Mouse (Mus musculus): ENCODE measurements around the gene Cela1. TPM values are rescaled to one million over a fixed set of nuclear protein-coding genes. Genes with fewer than 3 reads are reported as not detected.

Cela1 gene
- polyA plus RNA-seq, 1 experiment from 2014 or later, result 1.2 TPM

DNA sequence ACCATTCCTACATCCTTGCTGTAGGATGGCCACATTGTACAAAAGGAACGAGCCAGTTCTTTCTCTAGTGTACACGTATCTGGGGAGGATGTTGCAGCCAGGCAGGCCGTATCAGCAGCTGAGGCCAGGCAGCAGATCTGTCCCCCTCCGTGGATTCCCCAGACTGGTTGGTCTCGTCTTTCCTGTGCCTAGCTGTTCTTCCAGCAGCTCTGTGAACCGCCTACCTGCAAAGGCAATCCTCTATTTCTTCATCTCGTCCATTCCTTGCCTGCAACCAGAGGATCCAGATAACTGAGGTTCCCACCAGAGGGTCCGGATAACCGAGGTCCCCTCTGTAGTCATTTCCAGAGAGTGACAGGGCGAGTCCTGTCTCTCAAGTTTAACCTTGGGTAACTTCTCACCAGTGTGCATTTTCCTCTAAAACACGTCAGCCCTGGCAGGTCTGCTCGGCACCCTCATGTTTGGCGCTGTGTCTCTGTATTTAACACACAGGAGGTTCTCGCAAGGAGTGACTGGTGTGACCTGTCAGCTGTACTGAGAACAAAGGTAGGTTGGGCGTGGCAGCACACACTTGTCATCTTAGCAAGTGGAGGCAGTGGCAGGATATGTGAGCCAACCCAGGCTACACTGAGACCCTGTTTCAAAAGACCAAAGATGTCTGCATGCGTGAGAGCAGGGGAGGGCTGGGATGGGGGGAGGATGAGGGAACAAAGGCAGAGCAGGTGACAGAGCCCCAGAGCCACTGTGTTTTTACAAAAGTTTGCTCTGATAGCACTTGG is 47.6 kb downstream of the Cela1 start:
- Histone ChIP-seq H3K9ac (no peak overlapping the region), H3K4me1 (peaks cover 13% of the 10 kb centered on the region), H3K4me3 (no peak overlapping the region), H3K4me2 (no peak overlapping the region), H3K27me3 (replicated peaks) (peaks cover 40% of the 10 kb centered on the region), H3K36me3 (replicated peaks) (no peaks in the 10 kb centered on the region), H3K27ac (no peak overlapping the region), H3K9me3 (no peaks in the 10 kb centered on the region)
- WGBS, result 79% methylated on average over 16 of the region's 16 CpGs
- no peak for ATAC-seq (replicated peaks)

DNA sequence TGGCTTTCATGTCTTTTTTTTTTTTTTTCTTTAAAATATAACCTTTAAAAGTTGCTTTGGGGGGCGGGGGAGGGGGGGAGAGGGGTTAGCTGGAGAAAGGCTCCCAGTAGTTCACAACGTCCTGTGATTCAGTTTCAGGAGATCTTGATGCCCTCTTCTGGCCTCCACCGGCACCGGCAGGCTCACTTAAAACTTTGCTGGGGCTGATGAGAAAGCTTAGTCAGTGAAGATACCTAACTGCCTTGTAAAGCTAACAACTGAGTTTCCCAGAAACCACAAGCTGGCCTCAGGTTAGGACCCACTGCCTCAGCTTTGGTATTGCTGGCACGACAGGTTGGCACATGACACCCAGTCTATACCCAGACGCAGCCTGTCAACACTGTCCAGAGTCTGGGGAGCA is 50.1 kb downstream of the Cela1 start:
- Histone ChIP-seq H3K4me1 (peaks cover 13% of the 10 kb centered on the region), H3K27ac (no peak overlapping the region), H3K27me3 (replicated peaks) (peaks cover 58% of the 10 kb centered on the region), H3K9me3 (no peaks in the 10 kb centered on the region), H3K4me2 (no peak overlapping the region), H3K4me3 (no peak overlapping the region), H3K9ac (no peak overlapping the region), H3K36me3 (replicated peaks) (no peaks in the 10 kb centered on the region)
- 12% methylated on average over 6 of the region's 6 CpGs for WGBS
- ATAC-seq (replicated peaks), result no peak

DNA sequence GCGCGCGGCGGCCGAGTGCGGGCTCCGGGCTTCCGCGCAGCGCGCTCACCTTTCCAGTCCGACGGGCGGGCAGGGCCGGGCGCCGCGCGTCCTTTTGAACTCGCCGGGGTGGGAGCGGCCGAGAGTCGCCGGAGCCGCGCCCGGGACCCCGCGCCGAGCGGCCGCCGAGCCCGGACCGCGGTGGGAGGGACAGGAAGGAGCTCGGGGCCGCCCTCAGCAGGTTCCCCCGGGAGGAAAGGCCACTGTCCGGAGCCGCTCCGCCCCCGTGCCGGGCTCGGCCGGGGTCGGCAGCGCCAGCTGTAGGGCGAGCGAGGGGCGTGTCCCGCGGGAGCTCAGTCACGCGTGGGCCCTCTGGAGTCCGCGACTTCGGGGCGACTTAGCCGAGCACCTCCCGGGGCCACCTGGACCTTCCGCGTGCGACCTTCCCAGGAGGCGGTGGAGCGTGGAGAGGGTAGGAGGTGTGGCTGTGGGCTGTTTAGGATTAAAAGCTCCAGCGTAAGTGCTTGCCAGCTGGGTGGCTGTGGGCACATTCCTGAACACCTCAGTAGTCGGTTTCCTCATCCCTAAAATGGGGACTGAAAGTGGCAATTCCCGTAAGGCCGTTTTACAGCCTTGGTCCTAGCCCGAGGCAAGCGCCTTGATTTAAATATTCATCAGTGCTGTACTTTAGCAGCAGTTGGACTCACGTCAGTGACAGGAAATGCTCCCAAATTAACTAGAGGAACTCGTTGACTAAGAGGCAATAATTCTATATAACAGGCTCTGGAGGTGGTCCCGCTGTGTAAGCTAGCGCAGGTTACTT is 50.8 kb downstream of the Cela1 start, which contains the start of gene Smagp:
Gene Smagp, minus strand, starts transcription at position 241 of the 802 bp plus-strand sequence.
- under 1% methylated on average over 64 of the region's 77 CpGs for WGBS
- ATAC-seq (replicated peaks), result no peak
- no peaks in the 10 kb centered on the region for H3K9me3 ChIP-seq
- no peak within 1 kb of the TSS for H3K27ac ChIP-seq
- H3K4me3 ChIP-seq, result peak within 1 kb of the TSS; percentile 39
- peak within 1 kb of the TSS; percentile 72 for H3K4me2 ChIP-seq
- peaks cover 58% of the 10 kb centered on the region for H3K27me3 ChIP-seq (replicated peaks)
- peaks cover 13% of the 10 kb centered on the region for H3K4me1 ChIP-seq
- H3K36me3 ChIP-seq (replicated peaks), result no peaks in the 10 kb centered on the region
- H3K9ac ChIP-seq, result peak within 1 kb of the TSS; percentile 6; the same call in 1 of the 2 replicates

DNA sequence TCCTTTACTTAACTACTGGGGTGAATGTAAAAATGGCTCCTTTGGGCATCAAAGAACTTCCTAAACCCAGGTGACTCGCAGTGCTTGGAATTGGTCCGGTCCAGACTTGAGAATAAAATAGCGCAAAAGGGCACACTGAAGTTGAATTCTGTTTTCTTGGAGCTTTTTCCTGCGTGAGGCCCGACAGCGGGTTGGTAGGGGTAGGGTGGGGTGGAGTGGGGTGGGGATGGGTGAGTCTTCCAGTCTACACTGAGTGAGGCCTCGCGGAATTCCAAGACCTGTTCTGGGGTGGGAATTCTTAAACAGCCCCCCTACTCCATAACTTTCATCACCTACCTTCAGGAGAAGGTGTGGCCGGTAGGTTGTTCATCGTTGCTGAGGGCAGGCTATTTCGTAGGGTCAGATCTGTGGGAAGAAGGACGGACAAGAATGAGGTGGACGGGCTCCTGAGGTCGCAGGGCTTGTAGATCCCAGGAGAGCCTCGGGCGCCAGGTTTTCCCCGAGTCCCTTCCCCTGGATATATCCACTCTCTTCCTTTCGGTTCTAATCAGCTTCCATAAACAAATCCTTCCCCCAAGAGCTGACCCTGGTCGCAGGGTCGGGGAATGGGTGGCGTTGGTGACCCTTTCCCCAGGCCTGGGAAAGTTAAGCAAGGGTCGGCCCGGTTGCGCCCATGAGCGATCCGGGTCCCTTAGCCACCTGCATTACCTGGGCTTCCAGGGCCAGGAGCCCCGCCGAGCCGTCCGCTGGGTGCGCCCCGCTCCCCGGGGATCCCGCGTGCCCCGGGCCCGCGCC is 51.7 kb downstream of the Cela1 start:
- H3K9me3 ChIP-seq, result no peaks in the 10 kb centered on the region
- peak overlapping the region; percentile 6; the same call in 1 of the 2 replicates for H3K9ac ChIP-seq
- peak overlapping the region; percentile 39 for H3K4me3 ChIP-seq
- WGBS, result 4% methylated on average over 37 of the region's 38 CpGs
- H3K4me2 ChIP-seq, result peak overlapping the region; percentile 72
- H3K36me3 ChIP-seq (replicated peaks), result no peaks in the 10 kb centered on the region
- H3K27me3 ChIP-seq (replicated peaks), result peaks cover 58% of the 10 kb centered on the region
- ATAC-seq (replicated peaks), result no peak
- peaks cover 13% of the 10 kb centered on the region for H3K4me1 ChIP-seq
- H3K27ac ChIP-seq, result no peak overlapping the region

DNA sequence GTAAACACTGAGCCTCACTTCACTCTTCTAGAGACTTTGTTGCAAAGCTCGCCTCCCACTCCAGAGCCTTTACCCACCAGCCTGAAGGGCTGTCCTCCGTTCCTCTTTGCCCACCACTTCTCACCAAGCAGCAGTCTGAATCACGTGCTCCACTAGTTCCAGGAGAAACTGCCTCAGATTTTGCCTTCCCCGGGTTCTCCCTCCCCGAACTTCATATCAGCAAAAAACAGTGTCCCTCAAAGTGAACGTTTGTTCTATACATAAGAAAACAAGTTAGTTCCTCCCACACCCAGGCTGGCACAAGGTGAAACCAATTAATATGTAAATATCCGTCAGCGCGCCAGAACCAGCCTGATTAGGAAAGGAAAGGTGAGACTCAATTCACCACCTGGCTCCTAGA is 52.5 kb downstream of the Cela1 start:
- no peaks in the 10 kb centered on the region for H3K9me3 ChIP-seq
- peaks cover 58% of the 10 kb centered on the region for H3K27me3 ChIP-seq (replicated peaks)
- ATAC-seq (replicated peaks), result no peak
- WGBS, result 11% methylated on average over 9 of the region's 9 CpGs
- H3K4me1 ChIP-seq, result peaks cover 13% of the 10 kb centered on the region
- H3K9ac ChIP-seq, result no peak overlapping the region
- no peak overlapping the region for H3K27ac ChIP-seq
- no peak overlapping the region for H3K4me2 ChIP-seq
- no peak overlapping the region for H3K4me3 ChIP-seq
- H3K36me3 ChIP-seq (replicated peaks), result no peaks in the 10 kb centered on the region

DNA sequence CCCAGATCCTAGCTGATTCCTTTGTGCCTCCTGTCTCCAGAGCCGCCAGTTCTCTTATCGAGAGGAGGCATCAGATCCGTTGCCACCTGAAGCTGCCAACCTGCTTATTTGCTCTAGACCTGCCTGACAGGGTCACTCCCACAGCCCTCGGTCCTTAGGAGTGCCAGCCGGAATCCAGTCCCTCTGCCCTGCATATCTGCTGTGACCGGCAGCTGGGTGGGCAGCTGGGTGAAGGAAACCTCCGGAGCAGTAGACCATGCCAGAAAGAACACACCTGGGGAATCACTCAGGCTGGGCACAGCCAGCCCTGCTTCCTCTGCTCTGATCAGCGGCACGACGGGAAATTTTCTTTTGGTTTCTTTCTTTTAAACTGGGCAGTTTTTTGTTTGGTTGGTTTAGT is 54.4 kb downstream of the Cela1 start:
- no peak overlapping the region for H3K27ac ChIP-seq
- H3K4me3 ChIP-seq, result no peak overlapping the region
- peaks cover 13% of the 10 kb centered on the region for H3K4me1 ChIP-seq
- peaks cover 49% of the 10 kb centered on the region for H3K27me3 ChIP-seq (replicated peaks)
- H3K36me3 ChIP-seq (replicated peaks), result no peaks in the 10 kb centered on the region
- no peak overlapping the region for H3K4me2 ChIP-seq
- no peak overlapping the region for H3K9ac ChIP-seq
- WGBS, result 83% methylated on average over 10 of the region's 10 CpGs
- no peaks in the 10 kb centered on the region for H3K9me3 ChIP-seq
- ATAC-seq (replicated peaks), result no peak

DNA sequence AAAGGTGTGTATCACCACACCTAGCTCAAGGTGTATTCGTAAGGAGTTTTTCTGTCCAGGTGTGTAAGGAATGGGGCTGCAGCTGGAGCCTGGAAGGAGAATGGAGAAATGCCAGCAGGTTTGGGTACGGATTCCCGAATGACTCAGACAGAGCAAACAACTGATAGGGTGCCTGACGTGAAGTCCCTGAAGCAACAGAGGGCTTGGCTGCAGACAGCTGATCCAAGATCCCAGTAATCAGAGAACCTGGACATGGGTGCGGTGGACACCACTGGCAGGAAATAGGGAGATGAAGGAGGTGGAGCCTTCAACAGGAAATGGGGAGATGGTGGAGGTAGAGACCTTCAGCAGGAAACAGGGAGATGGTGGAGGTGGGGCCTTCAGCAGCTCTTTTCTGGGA is 55.4 kb downstream of the Cela1 start:
- no peak overlapping the region for H3K27ac ChIP-seq
- no peak for ATAC-seq (replicated peaks)
- peaks cover 19% of the 10 kb centered on the region for H3K4me1 ChIP-seq
- H3K4me3 ChIP-seq, result no peak overlapping the region
- no peaks in the 10 kb centered on the region for H3K36me3 ChIP-seq (replicated peaks)
- H3K27me3 ChIP-seq (replicated peaks), result peaks cover 39% of the 10 kb centered on the region
- WGBS, result 92% methylated on average over 5 of the region's 5 CpGs
- H3K9me3 ChIP-seq, result no peaks in the 10 kb centered on the region
- no peak overlapping the region for H3K9ac ChIP-seq
- no peak overlapping the region for H3K4me2 ChIP-seq

DNA sequence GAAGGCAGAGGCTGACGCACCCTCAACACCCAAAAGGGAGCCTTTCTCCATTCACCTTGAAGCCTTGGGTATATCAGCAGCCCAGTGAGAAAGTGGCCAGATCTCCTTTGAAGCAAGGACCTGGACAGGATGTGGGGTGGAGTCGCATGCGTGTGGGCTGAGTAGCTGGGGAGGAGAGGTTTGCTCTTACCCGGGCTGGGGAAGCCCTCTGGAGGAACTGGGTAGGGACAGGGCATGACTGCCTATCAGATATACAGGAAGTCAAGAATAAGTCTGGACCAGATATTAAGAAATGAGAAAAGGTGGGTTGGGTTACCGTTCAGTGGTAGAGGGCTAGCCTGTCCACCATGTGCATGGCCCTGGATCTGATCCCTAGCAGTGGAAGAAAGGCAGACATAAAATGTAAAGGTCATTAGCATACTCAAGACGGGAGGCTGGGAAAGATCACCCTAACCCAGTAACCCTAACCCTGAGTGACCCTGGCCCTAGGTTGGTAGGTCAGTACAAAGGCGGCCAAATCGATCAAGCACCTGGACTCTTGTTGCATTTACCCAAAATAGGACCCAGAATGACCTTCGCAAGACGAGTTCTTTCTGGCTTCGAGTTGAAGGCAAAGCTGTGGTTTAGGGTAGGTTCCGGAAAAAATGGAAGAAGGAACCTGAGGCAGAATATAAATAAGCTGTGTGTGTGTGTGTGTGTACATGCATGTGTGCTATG is 56.1 kb downstream of the Cela1 start:
- peaks cover 32% of the 10 kb centered on the region for H3K27me3 ChIP-seq (replicated peaks)
- H3K4me2 ChIP-seq, result no peak overlapping the region
- peaks cover 12% of the 10 kb centered on the region for H3K4me1 ChIP-seq
- H3K9me3 ChIP-seq, result no peaks in the 10 kb centered on the region
- 88% methylated on average over 12 of the region's 12 CpGs for WGBS
- ATAC-seq (replicated peaks), result no peak
- no peak overlapping the region for H3K27ac ChIP-seq
- H3K9ac ChIP-seq, result no peak overlapping the region
- no peak overlapping the region for H3K4me3 ChIP-seq
- H3K36me3 ChIP-seq (replicated peaks), result no peaks in the 10 kb centered on the region

DNA sequence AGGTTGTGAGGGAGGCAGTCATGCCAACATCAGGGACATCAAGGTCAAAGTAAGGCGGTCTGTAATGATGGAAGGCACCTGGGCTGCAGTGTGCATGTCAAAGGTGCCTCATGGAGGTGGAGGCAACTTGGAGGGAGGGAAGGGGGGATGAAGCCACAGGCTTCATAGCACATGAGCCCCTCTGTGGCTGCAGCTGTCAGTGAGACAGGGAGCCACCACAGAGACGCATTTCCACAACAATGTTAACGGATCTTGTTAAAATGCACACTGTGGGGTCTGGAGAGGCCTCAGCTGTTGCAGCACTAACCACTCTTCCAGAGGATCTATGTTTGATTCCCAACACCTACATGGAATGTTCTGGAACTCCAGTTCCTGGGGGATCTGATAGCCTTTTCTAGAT is 57.6 kb downstream of the Cela1 start:
- Histone ChIP-seq H3K36me3 (replicated peaks) (no peaks in the 10 kb centered on the region), H3K4me1 (peaks cover 6% of the 10 kb centered on the region; the same call in 1 of the 2 replicates), H3K4me3 (no peak overlapping the region), H3K4me2 (no peak overlapping the region), H3K27ac (no peak overlapping the region), H3K27me3 (replicated peaks) (peaks cover 17% of the 10 kb centered on the region), H3K9ac (no peak overlapping the region), H3K9me3 (no peaks in the 10 kb centered on the region)
- no peak for ATAC-seq (replicated peaks)
- WGBS, result 54% methylated on average over 3 of the region's 3 CpGs

DNA sequence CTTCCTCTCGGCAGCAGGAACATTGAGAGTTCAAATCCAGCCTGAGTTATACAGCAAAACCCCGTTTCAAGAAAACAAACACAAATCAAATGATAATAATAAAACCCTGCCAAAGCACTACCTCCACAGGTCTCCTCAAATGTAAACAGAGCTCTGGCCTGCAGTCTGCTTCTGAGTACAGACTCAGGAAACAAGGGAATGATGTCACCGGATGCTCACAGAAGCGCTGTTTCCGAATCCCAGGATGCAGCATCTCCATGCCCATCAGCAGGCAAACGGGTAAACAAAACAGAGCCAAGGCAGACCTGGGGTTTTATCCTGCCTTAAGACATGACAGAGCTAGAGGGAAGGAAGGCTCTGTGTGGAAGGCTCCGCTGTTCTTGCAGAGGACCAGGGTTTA is 58.9 kb downstream of the Cela1 start:
- WGBS, result 58% methylated on average over 7 of the region's 7 CpGs
- peaks cover 6% of the 10 kb centered on the region; the same call in 1 of the 2 replicates for H3K4me1 ChIP-seq
- no peak overlapping the region for H3K4me3 ChIP-seq
- H3K27me3 ChIP-seq (replicated peaks), result peaks cover 7% of the 10 kb centered on the region
- H3K4me2 ChIP-seq, result no peak overlapping the region
- H3K9ac ChIP-seq, result no peak overlapping the region
- no peak for ATAC-seq (replicated peaks)
- H3K9me3 ChIP-seq, result no peaks in the 10 kb centered on the region
- H3K27ac ChIP-seq, result no peak overlapping the region
- H3K36me3 ChIP-seq (replicated peaks), result no peaks in the 10 kb centered on the region

DNA sequence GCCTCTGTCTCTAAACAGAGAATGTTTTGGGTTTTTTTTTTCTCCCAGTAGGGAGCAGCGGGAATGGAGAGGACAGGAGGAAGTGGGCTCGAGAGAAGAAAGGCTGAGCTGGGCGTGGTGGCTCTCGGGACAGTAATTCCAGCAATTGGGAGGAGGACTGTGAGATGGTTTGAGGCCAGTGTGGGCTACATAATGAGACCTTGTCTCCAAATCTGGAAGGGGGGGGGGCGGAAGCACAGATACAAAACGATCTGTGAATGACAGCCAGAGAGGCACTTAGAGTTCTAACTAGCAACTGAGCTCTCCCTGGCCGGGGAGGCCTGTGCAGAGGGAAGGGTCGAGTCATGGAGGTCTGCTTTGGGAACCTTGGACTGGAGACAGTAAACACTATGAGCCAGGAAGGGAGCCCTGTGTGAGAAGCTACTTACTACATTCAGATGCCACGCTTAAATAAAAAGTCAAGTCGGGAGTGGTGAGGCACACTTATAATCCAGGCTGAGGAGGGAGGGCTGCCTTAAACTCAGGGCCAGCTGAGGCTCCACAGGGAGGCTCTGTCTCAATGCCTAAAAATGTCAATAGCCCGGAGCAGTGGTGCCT is 59.8 kb downstream of the Cela1 start:
- no peak overlapping the region for H3K4me2 ChIP-seq
- no peak overlapping the region for H3K27ac ChIP-seq
- peaks cover 6% of the 10 kb centered on the region; the same call in 1 of the 2 replicates for H3K4me1 ChIP-seq
- no peak for ATAC-seq (replicated peaks)
- H3K9me3 ChIP-seq, result no peaks in the 10 kb centered on the region
- H3K9ac ChIP-seq, result no peak overlapping the region
- H3K27me3 ChIP-seq (replicated peaks), result no peaks in the 10 kb centered on the region
- no peak overlapping the region for H3K4me3 ChIP-seq
- no peaks in the 10 kb centered on the region for H3K36me3 ChIP-seq (replicated peaks)
- 4% methylated on average over 11 of the region's 11 CpGs for WGBS

Measured in midbrain, embryonic 15.5 days (tissue).